Mouse (Mus musculus): ENCODE results near the gene Coro1b. TPM values are rescaled to one million over a fixed set of nuclear protein-coding genes. Genes with fewer than 3 reads are reported as not detected.
"Not testable (repeated sequence)": the region's sequence is repeated elsewhere in the genome, so short reads cannot be mapped to it uniquely, and the experiment has no call there.

Coro1b gene
- polyA plus RNA-seq, 1 experiment from 2014 or later, result 176 TPM

DNA sequence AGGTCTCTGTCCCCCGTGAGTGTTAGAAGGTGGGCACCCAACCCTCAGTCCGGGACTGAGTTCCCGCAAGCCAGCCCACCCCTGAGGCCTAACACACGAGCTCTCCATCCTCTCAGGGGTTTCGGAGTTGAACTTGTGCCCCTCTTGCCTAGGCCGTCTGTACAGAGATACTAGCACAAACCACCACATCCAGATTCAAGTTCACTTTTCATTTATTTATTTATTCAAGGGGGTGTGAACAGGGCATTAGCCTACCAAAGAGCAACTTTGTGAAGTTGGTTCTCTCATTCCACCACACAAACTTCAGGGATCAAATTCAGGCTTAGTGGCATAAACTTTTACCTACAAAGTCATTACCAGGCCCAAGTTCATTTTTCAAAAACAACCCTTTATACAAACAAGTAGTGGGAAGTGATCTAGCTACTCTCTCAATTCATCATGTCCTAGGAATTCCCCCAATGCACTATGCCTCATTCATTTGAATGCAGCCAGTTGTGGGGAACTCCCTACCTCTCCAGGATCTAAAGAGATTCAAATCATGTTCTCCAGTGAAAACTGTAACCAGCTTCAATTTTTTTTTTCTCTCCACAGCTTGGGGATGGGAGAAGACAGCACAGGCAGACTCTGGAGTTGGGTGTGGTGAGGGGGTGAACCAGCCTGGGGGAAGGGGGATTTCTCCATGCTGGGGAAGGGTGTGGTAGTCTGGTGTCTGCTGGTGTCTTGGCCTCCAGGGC is 13.0 kb upstream of the Coro1b start:
- WGBS, result 76% methylated on average over 6 of the region's 6 CpGs
- H3K27me3 ChIP-seq (ENCODE audit: control insufficient read depth, insufficient read depth, low read length); ATAC-seq (ENCODE audit: insufficient read depth, low FRiP score); H3K9me3 ChIP-seq (replicated peaks; ENCODE audit: control insufficient read depth, low read length); H3K4me3 ChIP-seq (replicated peaks; ENCODE audit: low read length); H3K4me2 ChIP-seq (ENCODE audit: low read depth, low read length); H3K9ac ChIP-seq (ENCODE audit: low read length); H3K27ac ChIP-seq (ENCODE audit: low read length); H3K4me1 ChIP-seq (ENCODE audit: control insufficient read depth, insufficient read depth, low read length): not testable (repeated sequence)
- peaks cover 17% of the 10 kb centered on the region for H3K36me3 ChIP-seq (ENCODE audit: control insufficient read depth, insufficient read depth, low read length)

DNA sequence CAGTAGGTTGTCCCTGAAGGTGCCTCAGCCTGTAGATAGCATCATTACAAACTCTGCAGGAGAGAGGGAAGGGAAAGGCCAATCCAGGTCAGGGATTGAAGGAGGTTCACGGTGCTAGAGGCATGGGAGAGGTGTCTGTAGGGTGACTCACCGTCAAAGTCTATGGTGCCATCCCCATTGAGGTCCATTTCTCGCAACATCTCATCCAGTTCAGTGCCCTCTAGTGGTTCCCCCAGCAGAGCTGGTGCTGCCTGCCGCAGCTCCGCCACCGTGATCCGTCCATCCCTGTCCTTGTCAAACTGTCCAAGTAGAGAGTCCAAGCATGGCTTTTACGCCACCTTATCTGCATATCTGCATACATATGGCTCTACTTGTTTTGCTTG is 12.5 kb upstream of the Coro1b start:
- ATAC-seq (ENCODE audit: insufficient read depth, low FRiP score); H3K27me3 ChIP-seq (ENCODE audit: control insufficient read depth, insufficient read depth, low read length): not testable (repeated sequence)
- 24% methylated on average over 8 of the region's 8 CpGs for WGBS

DNA sequence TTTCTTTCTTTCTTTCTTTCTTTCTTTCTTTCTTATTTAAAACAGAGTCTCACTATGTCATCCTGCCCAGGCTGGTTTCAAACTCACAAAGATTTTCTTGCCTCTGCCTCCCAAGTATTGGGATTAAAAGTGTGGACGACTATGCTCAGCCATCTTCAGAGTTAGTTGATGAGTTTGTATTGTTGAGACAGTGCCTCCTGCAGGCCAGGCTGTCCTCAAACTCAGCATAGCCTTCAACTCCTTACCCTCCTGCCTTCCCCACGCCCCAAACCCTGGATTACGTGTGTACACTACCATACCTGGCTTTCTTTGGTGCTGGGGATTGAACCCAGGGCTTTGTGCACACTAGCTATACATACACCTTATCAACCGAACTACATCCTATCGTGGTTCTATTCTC is 12.0 kb upstream of the Coro1b start:
- Histone ChIP-seq H3K4me3 (replicated peaks; ENCODE audit: low read length) (no peak overlapping the region), H3K4me1 (ENCODE audit: control insufficient read depth, insufficient read depth, low read length) (no peaks in the 10 kb centered on the region), H3K9me3 (replicated peaks; ENCODE audit: control insufficient read depth, low read length) (no peaks in the 10 kb centered on the region), H3K9ac (ENCODE audit: low read length) (no peak overlapping the region), H3K27me3 (ENCODE audit: control insufficient read depth, insufficient read depth, low read length) (no peaks in the 10 kb centered on the region), H3K4me2 (ENCODE audit: low read depth, low read length) (no peak overlapping the region), H3K36me3 (ENCODE audit: control insufficient read depth, insufficient read depth, low read length) (peaks cover 11% of the 10 kb centered on the region), H3K27ac (ENCODE audit: low read length) (no peak overlapping the region)
- 76% methylated on average over 5 of the region's 5 CpGs for WGBS
- no peak for ATAC-seq (ENCODE audit: insufficient read depth, low FRiP score)

More for the DNA sequence above, 12.5 kb upstream of the Coro1b start:
- H3K4me1 ChIP-seq (ENCODE audit: control insufficient read depth, insufficient read depth, low read length); H3K9me3 ChIP-seq (replicated peaks; ENCODE audit: control insufficient read depth, low read length); H3K4me3 ChIP-seq (replicated peaks; ENCODE audit: low read length); H3K27ac ChIP-seq (ENCODE audit: low read length); H3K4me2 ChIP-seq (ENCODE audit: low read depth, low read length); H3K9ac ChIP-seq (ENCODE audit: low read length): not testable (repeated sequence)
- H3K36me3 ChIP-seq (ENCODE audit: control insufficient read depth, insufficient read depth, low read length), result peaks cover 16% of the 10 kb centered on the region

DNA sequence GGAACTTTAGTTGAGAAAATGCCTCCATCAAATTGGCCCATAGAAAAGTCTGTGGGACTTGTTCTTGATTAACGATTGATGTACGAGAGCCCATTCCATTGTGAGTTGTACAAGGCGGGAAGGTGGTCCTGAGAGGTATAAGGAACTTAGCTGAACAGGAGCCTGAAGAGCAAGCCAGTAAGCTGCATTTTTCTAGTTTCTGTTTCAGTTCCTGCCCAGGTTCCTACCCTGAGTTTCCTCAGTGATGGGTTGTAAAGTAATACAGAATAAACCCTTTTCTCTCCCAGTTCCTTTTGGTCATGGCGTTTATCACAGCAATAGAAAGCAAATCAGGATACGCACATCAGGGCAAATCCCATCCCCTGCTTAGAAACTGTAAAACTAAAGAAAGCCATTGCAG is 10.5 kb upstream of the Coro1b start:
- ATAC-seq (ENCODE audit: insufficient read depth, low FRiP score), result no peak
- Histone ChIP-seq H3K36me3 (ENCODE audit: control insufficient read depth, insufficient read depth, low read length) (peaks cover under 1% of the 10 kb centered on the region; the same call in 1 of the 2 replicates), H3K4me3 (replicated peaks; ENCODE audit: low read length) (no peak overlapping the region), H3K9ac (ENCODE audit: low read length) (no peak overlapping the region), H3K4me2 (ENCODE audit: low read depth, low read length) (no peak overlapping the region), H3K27me3 (ENCODE audit: control insufficient read depth, insufficient read depth, low read length) (no peaks in the 10 kb centered on the region), H3K9me3 (replicated peaks; ENCODE audit: control insufficient read depth, low read length) (no peaks in the 10 kb centered on the region), H3K27ac (ENCODE audit: low read length) (no peak overlapping the region), H3K4me1 (ENCODE audit: control insufficient read depth, insufficient read depth, low read length) (no peaks in the 10 kb centered on the region)
- 77% methylated on average over 5 of the region's 5 CpGs for WGBS

DNA sequence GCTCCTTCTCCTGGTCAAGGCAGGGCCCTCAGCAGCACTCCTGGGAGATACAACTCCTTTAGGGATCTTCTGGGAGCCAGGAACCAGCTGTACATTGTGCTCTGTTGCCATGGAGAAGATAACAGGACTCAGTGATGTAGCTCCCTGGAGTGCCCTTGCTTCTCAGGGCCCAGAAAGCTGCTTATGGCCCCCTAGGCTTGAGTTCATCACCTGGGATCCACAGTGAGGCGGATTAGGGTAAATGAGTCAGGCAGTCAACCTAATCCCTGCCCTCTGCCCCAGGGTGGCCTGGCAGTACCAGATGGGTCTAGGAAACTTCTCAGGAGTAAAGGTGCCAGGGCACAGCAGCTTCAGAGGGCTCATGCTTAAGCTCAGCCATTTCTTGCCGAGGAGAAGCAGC is 9.0 kb upstream of the Coro1b start, which contains the start of gene Gpr152:
Gene Gpr152, plus strand, starts transcription at position 342 of the 400 bp plus-strand sequence.
- Histone ChIP-seq H3K4me1 (ENCODE audit: control insufficient read depth, insufficient read depth, low read length) (no peaks in the 10 kb centered on the region), H3K4me2 (ENCODE audit: low read depth, low read length) (no peak within 1 kb of the TSS), H3K9ac (ENCODE audit: low read length) (no peak within 1 kb of the TSS), H3K36me3 (ENCODE audit: control insufficient read depth, insufficient read depth, low read length) (no peaks in the 10 kb centered on the region), H3K27ac (ENCODE audit: low read length) (no peak within 1 kb of the TSS), H3K9me3 (replicated peaks; ENCODE audit: control insufficient read depth, low read length) (no peaks in the 10 kb centered on the region), H3K27me3 (ENCODE audit: control insufficient read depth, insufficient read depth, low read length) (no peaks in the 10 kb centered on the region), H3K4me3 (replicated peaks; ENCODE audit: low read length) (no peak within 1 kb of the TSS)
- ATAC-seq (ENCODE audit: insufficient read depth, low FRiP score), result no peak
- 78% methylated on average over 2 of the region's 2 CpGs for WGBS

DNA sequence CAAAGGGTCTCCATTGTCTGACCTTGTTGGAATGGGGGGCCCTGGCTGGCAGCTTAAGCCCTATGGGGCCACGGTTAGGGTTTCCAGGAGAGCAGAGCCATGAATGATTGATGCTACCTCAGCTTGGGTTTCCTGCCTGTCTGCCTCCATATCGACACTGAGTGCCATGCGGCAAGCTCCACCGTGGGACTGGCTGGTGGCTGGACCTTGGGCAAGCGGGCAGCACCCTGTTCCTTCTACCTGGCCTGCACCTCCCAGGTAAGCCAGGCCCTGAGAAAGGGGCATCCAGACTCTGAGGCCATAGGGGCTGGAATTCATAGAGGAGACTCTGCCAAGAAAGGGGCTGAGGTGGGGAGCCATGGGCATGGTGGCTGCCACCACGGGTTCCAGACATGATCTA is 8.3 kb upstream of the Coro1b start:
- no peaks in the 10 kb centered on the region for H3K9me3 ChIP-seq (replicated peaks; ENCODE audit: control insufficient read depth, low read length)
- no peaks in the 10 kb centered on the region for H3K27me3 ChIP-seq (ENCODE audit: control insufficient read depth, insufficient read depth, low read length)
- no peak overlapping the region for H3K9ac ChIP-seq (ENCODE audit: low read length)
- no peaks in the 10 kb centered on the region for H3K36me3 ChIP-seq (ENCODE audit: control insufficient read depth, insufficient read depth, low read length)
- no peak overlapping the region for H3K4me2 ChIP-seq (ENCODE audit: low read depth, low read length)
- no peak overlapping the region for H3K27ac ChIP-seq (ENCODE audit: low read length)
- WGBS, result 65% methylated on average over 6 of the region's 6 CpGs
- H3K4me3 ChIP-seq (replicated peaks; ENCODE audit: low read length), result no peak overlapping the region
- ATAC-seq (ENCODE audit: insufficient read depth, low FRiP score), result no peak
- no peaks in the 10 kb centered on the region for H3K4me1 ChIP-seq (ENCODE audit: control insufficient read depth, insufficient read depth, low read length)

DNA sequence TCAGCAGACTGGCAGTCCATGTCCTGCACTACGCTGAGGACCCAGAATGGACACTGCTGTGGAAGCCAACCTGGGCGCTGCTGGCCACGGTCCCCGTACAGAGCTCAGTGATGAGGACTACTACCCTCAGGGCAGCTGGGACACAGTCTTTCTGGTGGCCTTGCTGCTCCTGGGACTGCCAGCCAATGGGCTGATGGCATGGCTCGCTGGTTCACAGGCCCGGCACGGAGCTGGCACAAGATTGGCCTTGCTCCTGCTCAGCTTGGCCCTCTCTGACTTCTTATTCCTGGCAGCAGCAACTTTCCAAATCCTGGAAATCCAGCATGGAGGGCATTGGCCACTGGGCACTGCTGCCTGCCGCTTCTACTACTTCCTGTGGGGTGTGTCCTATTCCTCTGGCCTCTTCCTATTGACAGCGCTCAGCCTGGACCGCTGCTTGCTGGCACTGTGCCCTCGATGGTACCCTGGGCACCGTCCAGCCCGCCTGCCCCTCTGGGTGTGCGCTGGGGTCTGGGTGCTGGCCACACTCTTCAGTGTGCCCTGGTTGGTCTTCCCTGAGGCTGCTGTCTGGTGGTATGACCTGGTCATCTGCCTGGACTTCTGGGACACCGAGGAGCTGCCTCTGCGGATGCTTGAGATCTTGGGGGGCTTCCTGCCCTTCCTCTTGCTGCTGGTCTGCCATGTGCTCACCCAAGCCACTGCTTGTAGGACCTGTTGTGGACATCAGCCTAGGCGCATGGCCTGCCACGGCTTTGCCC is 5.8 kb upstream of the Coro1b start:
- Histone ChIP-seq H3K27me3 (ENCODE audit: control insufficient read depth, insufficient read depth, low read length) (no peaks in the 10 kb centered on the region), H3K4me1 (ENCODE audit: control insufficient read depth, insufficient read depth, low read length) (peaks cover under 1% of the 10 kb centered on the region; the same call in 1 of the 2 replicates), H3K36me3 (ENCODE audit: control insufficient read depth, insufficient read depth, low read length) (no peaks in the 10 kb centered on the region), H3K9ac (ENCODE audit: low read length) (no peak overlapping the region), H3K27ac (ENCODE audit: low read length) (no peak overlapping the region), H3K4me3 (replicated peaks; ENCODE audit: low read length) (no peak overlapping the region), H3K4me2 (ENCODE audit: low read depth, low read length) (no peak overlapping the region), H3K9me3 (replicated peaks; ENCODE audit: control insufficient read depth, low read length) (no peaks in the 10 kb centered on the region)
- 92% methylated on average over 18 of the region's 18 CpGs for WGBS
- ATAC-seq (ENCODE audit: insufficient read depth, low FRiP score), result no peak

DNA sequence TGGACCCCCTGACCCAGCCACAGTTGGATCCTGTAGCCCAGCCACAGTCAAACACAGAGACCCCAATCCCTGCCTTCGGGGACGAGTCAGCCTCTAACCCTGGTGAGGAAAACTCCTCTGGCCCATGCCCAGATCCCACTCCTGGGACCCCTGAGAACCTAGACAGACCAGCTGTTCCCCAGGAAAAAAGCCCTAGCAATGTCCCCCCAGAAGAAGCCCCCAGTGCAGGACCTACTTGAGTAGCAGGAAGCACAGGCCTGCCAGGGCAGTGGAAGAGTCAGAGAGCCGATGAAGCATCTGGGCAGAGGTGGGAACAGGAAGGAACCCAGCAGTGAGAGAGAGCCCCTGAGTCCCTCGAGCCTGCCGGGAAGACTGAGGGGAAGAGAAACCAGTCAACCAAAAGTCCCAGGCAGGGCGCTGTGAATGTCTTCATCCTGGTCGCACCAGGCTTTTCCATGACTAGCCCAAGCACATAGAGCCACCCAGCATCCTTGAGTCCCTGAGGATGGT is 4.6 kb upstream of the Coro1b start, which contains the start of gene Cabp4:
Gene Cabp4, minus strand, starts transcription at position 275 of the 510 bp plus-strand sequence.
- Histone ChIP-seq H3K27ac (ENCODE audit: low read length) (0 out of 2 replicates have a peak within 1 kb of the TSS, but pooled peaks have one; percentile 12), H3K9me3 (replicated peaks; ENCODE audit: control insufficient read depth, low read length) (no peaks in the 10 kb centered on the region), H3K4me1 (ENCODE audit: control insufficient read depth, insufficient read depth, low read length) (peaks cover 7% of the 10 kb centered on the region; the same call in 1 of the 2 replicates), H3K4me3 (replicated peaks; ENCODE audit: low read length) (no peak within 1 kb of the TSS), H3K36me3 (ENCODE audit: control insufficient read depth, insufficient read depth, low read length) (no peaks in the 10 kb centered on the region), H3K9ac (ENCODE audit: low read length) (no peak within 1 kb of the TSS), H3K4me2 (ENCODE audit: low read depth, low read length) (no peak within 1 kb of the TSS), H3K27me3 (ENCODE audit: control insufficient read depth, insufficient read depth, low read length) (no peaks in the 10 kb centered on the region)
- 73% methylated on average over 7 of the region's 7 CpGs for WGBS
- no peak for ATAC-seq (ENCODE audit: insufficient read depth, low FRiP score)
